Mouse (Mus musculus) cerebral cortex, adult 2 months (tissue): ENCODE data around the gene Sirt4.

ENCODE experiments used
- WGBS: fragments of 180-500 bp; shearing (Covaris S2); methylation state at CpG from one replicate; pipeline ENCODE4 v1.1.7; 2018; 5-methylcytosine and 5-hydroxymethylcytosine counted together

Gene Sirt4

DNA sequence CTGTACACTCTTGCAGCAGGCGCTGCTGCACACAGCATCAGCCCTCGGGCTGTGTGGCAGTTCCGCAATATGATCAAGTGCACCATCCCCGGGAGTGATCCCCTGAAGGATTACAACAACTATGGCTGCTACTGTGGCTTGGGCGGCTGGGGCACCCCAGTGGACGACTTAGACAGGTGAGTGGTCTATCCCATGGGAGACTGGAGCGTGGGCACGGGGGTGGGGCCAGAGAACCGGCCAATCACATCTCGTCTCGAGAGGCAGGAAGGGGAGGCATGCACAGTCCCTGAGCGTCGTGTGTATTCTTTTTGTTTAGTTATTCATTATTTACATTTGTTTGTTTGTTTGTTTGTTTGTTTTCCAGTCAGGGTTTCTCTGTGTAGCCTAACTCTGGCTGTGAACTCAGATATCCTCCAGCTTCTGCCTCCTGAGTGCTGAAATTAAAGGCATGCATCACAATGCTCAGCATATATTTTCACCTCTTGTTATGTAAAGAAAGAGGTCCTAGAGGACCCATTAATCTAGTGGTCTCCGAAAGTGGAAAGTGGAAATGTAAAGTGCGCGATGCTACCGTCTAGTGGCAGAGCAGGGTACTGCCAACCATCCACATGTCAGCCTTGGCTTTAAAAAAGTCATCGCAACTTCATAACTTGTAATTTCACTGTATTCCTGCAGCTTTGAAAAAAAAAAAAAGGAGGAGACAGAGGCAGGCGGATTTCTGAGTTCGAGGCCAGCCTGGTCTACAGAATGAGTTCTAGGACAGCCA is 13.6 kb downstream of the Sirt4 start:
- WGBS, result 33% methylated on average over 20 of the region's 20 CpGs

DNA sequence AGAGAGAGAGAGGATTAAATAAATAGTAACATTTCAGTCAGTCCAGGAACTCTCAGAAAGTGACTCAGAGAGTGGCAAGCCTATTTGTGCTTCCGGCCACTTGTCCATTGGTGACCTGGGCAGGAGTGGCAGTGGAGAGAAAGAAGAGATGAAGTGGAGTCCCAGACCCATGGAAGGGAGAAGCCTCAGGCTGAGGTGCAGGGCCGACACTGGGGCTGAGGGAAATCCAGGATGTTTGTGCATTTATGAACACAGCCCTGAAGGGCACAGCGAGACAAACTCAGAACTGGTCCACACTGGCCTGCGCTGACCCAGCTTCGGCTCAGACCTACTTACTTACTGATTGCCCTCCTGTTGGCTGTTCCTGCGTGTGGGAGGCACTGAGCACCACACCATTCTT is 14.7 kb downstream of the Sirt4 start:
- WGBS, result 78% methylated on average over 6 of the region's 6 CpGs

- 63% methylated on average over 9 of the region's 9 CpGs for WGBS
These were observed 18.7 kb downstream of the Sirt4 start, which contains the start of gene Pla2g1b for GRCm38 (mm10) chr5:115465642-115466420. Gene Pla2g1b (plus strand): TSS chr5:115466262.

DNA sequence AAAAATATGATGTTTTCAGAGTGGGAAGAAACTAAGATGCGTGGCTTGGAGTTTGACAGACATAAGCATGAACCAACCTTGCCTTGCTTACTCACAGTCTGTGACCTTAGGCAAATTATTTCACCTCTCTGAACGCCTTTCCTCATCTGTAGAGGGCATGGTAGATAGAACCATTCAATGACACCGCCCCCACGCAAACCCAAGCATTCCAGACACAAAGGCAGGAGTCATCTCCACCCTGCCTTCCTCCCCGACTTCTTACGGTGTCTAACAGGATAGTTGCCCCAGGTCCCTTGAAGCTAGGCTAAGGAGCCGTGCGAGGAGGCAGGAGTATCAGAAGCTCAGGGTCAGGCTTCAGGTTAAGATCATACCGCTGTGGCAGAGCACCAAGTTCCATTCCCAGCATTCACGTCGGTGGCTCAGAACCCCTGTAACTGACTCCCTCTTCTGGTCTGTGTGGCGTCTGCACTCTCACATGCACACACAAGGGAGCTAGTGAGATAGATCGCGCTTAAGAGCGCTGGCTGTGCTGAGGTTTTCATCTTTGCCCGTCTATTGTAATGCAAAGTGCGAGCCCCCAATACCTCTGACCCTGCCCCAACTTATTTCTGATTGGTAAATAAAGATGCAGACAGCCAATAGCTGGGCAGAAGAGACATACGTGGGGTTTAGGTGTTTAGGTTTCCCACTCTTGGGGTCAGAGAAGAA is 20.0 kb downstream of the Sirt4 start:
- 81% methylated on average over 18 of the region's 18 CpGs for WGBS

DNA sequence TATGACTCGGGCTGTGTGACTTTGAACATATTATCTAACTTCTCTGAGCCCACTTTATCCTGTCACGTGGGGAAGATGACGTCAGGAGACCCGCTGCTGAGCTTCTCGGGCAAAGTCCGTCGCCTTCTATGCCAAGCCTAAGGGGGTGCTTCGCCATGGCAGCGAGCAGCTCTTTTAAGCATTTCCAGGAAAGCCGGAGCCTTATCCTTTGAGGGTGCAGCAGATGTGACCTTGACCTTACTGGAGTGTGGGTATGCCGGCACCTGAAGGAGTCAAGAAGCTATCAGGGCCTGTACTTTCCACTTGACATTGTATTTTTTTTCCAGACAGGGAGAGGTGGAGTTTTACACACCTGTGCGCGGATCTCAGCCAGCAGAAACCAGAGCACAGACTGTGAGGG is 25.6 kb downstream of the Sirt4 start:
- WGBS, result 74% methylated on average over 13 of the region's 13 CpGs

DNA sequence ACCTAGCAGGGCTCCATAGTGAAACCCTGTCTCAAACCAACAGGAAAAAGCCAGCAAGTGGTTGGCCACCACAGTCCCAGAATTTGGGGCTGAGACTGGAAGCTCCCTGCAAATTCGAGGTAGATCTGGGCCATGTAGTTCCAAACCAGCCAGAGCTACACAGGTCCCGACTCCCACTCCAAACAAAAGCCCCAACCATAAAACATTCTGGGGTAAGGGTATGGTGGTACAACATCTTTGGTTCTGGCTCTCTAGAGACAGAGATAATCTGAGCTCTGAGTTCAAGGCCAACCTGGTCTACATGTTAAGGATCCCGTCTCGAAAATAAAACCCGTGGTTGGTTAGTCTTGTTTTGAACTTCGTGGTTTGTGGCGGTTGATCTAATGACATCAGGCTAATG is 28.7 kb downstream of the Sirt4 start:
- 81% methylated on average over 7 of the region's 7 CpGs for WGBS

DNA sequence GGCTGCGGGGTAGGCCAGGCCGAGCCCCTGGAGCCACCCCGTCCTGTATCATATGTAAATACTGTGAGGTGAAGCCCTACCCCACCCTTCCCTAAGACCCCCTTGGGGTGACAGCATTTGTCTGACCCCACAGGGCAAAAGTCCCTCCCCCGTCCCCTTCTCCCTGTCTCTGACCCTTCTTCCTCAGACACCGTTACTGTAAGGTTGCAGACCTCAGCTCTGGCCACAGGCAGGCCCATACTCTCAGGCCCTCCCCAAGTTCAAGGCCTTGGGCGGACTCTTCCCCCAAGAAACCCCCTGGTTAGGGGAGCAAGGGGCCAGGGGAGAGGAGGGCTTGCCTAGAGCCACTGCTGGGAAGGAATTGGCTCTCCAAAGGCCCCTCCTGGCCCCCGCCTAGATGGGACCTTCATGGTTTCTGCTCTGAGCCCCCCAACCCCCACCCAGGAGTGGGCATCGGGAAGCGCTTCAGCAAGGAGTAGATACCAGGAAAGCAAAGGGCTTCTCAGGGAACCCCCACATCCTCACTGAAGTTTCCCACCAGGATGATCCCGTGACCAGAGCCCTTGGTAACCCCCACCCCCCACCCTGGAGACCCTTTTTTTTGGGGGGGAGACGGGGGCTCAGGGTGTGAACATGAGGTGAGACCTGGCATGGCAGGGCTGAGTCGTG is 30.0 kb downstream of the Sirt4 start:
- WGBS, result 85% methylated on average over 12 of the region's 12 CpGs

DNA sequence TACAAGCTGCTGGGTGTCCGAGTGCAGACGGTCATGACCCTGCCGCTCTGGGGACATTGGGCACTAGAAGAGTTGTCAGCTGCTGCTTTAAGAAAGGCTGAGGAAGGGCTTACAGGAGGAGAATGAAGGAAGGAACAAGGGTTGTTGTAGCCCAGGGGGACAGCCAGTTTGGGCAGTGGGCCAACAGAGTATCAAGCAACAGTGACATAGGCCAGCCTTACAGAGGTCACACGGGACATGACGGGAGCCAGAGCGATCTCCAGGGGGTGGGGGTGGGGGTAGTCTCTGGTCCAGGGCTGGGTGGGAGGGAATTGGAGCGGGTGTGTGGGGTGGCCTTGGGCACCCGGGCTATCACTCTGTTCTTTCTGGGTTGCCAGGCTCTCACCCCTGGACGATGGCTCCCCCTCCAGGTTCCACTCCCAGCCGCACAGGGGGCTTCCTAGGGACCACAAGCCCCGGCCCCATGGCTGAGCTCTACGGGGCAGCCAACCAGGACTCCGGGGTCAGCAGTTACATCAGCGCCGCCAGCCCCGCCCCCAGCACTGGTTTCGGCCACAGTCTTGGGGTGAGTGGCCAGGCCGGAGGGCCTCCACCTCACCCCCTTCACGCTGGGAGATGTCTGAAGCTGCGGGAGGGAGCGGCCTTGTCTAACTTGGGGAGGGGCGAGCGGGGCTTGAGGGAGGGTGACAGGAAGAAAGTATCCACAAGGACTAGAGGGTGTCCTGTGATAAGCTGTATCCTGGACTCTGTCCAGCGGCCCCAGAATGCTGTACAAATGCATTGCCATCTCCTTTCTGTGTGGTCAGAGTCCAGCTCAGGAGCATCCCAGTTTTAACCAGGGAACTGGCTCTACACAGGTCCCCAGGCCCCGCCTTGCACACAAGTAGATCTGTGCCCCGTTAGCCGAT is 33.9 kb downstream of the Sirt4 start:
- WGBS, result 89% methylated on average over 27 of the region's 27 CpGs

GRCm38 (mm10) chr5:115449247-115449646 is 35.3 kb downstream of the Sirt4 start:
- WGBS, result 92% methylated on average over 3 of the region's 3 CpGs

- 78% methylated on average over 17 of the region's 17 CpGs for WGBS
These were observed 37.4 kb downstream of the Sirt4 start for GRCm38 (mm10) chr5:115447108-115447507.

DNA sequence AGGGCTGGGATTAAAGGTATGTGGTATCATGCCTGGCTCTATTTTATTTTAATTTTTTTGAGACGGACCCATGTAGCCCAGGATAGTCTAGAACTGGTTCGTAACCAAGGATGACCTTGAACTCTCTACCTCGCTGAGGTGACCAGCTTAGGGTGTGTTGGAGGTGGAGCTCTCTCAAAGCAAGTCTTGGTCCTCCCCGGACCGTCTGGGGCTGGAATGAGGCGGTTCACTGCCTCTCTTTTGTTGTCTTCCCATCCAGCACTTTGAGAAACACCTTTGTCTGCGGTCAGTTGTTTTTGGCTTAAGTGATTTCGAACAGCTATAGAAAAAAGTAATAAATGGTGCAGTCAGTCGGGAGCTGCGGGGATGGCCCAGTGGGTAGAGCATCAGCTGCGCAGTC is 40.4 kb downstream of the Sirt4 start:
- 89% methylated on average over 11 of the region's 11 CpGs for WGBS

- WGBS, result 70% methylated on average over 5 of the region's 5 CpGs
These were observed 41.9 kb downstream of the Sirt4 start for GRCm38 (mm10) chr5:115442663-115443062.

GRCm38 (mm10) chr5:115441205-115441849 is 43.2 kb downstream of the Sirt4 start:
- 28% methylated on average over 14 of the region's 14 CpGs for WGBS

DNA sequence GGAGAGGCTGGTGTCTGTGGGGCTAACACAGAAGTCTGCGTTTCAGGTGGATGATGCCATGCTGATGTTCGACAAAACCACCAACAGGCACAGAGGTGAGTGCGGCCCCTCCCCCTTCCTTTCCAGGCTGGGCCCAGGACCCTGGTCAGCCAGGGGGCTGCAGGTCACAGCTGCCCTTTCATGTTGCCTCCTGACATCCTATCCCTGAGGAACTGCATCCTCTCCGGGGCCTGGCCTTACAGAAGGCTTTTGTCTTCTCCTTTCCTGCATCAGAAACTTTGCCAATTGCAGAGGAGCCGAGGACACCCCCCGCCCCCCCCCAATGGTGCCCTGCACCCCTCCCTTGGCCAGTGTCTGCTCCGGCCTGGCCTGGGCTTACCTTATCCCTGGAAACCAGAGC is 45.9 kb downstream of the Sirt4 start:
- WGBS, result 36% methylated on average over 7 of the region's 7 CpGs

DNA sequence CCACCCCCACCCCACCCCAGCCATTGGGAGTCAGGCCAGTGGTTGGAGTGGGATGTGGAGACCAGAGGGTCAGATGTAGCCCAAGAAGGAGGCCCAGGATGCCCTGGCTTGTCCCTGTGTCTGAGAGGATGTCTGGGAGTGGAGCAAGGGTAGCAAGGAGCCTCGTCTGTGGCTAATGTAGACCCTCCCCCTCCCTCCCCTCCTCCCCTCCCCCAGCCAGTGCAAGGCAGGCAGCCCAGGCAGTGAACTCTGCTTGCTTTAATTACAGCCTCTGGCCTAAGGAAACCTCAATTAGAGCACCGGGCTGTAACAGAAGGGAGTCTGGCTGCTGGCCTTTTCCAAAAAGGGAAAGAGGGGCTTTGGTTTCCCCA is 46.6 kb downstream of the Sirt4 start:
- 63% methylated on average over 2 of the region's 2 CpGs for WGBS

DNA sequence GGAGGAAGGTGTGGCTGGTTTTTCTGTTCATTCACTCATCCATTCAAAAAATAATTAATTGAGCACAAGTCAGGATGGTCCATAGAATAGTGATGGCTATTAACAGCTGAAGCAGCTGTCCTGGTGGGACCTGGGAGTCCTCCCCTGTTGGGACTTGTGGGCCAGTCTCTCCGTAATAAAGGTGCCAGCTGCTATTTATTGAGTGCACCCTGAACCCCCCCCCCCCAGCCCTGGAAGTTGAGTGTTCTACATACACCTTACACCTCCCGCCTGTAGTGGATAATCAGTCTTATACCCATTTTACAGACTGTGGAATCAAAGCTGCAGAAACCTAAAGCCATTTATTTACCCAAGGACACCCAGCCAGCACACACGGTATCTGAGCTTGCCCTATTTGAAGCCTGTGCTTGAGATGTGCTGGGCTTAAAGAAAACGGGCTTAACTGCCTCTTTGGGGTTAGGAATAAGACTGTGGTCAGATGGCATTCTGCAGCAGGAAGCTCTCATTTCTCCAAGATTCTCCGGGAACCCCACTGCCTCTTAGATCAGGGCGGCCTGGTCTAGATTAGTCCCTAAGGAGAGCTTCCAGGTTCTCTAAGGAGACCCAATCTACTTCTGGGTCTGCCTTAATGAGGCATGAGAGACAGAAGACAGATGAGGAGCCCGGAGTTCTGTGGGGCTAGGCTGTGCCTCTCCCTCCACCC is 47.1 kb downstream of the Sirt4 start:
- 65% methylated on average over 7 of the region's 7 CpGs for WGBS

DNA sequence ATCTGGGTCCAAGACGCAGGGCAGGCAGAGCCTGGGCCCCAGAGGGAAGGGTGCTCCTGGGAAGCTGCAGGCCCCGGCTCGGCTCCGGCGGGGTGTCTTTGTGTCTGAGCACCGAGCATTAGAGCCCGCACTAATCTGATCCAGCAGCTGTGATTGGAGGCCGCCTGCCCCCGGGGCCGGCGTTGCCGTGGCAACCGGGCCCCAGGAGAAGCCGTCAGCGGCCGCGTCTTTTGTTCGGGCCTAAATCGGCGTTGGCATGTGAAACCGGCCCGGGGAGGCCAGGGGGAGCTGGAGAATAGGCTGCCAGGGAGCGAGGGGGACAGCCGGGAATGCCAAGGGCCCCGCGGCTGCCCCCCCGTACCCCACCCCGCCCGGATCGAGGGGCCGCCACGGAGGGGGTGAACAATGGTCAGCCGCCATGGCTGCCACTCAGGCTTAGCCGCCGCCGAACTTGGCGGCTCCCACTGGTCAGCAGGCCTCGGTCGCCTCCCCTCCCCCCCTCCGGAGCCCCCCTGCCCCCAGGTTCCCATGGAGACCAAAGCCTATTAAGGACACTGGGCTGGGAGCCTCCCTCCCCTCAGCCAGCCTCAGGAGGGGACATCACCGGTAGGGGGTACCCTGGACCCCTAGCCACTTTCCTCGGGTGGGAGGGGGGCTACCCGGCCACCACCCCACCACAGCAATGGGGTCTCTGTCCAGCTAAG is 48.0 kb downstream of the Sirt4 start:
- WGBS, result 2% methylated on average over 42 of the region's 43 CpGs

GRCm38 (mm10) chr5:115435755-115436379 is 48.7 kb downstream of the Sirt4 start:
- 29% methylated on average over 8 of the region's 8 CpGs for WGBS
